16 mouse cellular contexts compared by ENCODE assay signal in genomic region chr9:31307232-31307631, GRCm38 (mm10).
"Had no signal": no experiment of that assay in that cellular context is flagged by ENCODE, and none has a peak within 500 bp of the region (broad histone marks: within the 10 kb centered on the region; RNA-seq: fewer than 3 reads in every experiment).

No protein-coding gene starts in this region.

- H3K36me3 ChIP-seq: neural tube, embryonic 13.5 days; neural tube, embryonic 15.5 days; stomach, embryonic 15.5 days had no signal

- DNase-seq: retina, postnatal 1 day; right cerebral cortex, adult 18-20 months; right cerebral cortex, postnatal 14 days; right cerebral cortex, postnatal 25 days; right cerebral cortex, postnatal 4 days; spleen, adult 18-20 months; thymus, adult 18-20 months; thymus, adult 2 months; thymus, postnatal 14 days; thymus, postnatal 25 days; thymus, postnatal 36 days; thymus, postnatal 4 days had no signal

- H3K4me2 ChIP-seq: neural tube, embryonic 13.5 days; neural tube, embryonic 15.5 days; stomach, embryonic 15.5 days had no signal

- H3K27me3 ChIP-seq: neural tube, embryonic 13.5 days; neural tube, embryonic 15.5 days; stomach, embryonic 15.5 days had no signal

- H3K27ac ChIP-seq: neural tube, embryonic 13.5 days; neural tube, embryonic 15.5 days; stomach, embryonic 15.5 days; stomach, postnatal 0 days had no signal

- H3K9ac ChIP-seq: neural tube, embryonic 13.5 days; neural tube, embryonic 15.5 days; stomach, embryonic 15.5 days had no signal

- H3K9me3 ChIP-seq: neural tube, embryonic 15.5 days had no signal

- H3K4me3 ChIP-seq: neural tube, embryonic 13.5 days; neural tube, embryonic 15.5 days; stomach, embryonic 15.5 days had no signal
